Mouse (Mus musculus) myocyte (in vitro differentiated cells): Measurements from ENCODE around the gene Tet3. TPM values are rescaled to one million over a fixed set of nuclear protein-coding genes. Genes with fewer than 3 reads are reported as not detected.

Source experiments
- H3K27me3 ChIP-seq: one replicate; pipeline ENCODE4 v1.6.1; 2011; ENCODE audit not compliant: control insufficient read depth, insufficient read depth, insufficient read length
- H3K36me3 ChIP-seq: one replicate; pipeline ENCODE4 v1.6.1; 2011; ENCODE audit not compliant: control insufficient read depth, insufficient read depth
- H3K4me2 ChIP-seq: one replicate; pipeline ENCODE4 v1.6.1; 2011; ENCODE audit warnings: low read depth, control low read depth
- H3K4me3 ChIP-seq: one replicate; pipeline ENCODE4 v1.5.1; 2011; ENCODE audit warnings: mild to moderate bottlenecking, control low read depth, moderate library complexity
- H3K79me2 ChIP-seq: one replicate; pipeline ENCODE4 v1.6.1; 2011; ENCODE audit not compliant: control insufficient read depth, insufficient read depth
- H3ac ChIP-seq: one replicate; pipeline ENCODE4 v1.6.1; 2011; ENCODE audit not compliant: control insufficient read depth, insufficient read length
- CEBPB ChIP-seq: IDR thresholded peaks from 2 replicates; pipeline ENCODE4 v1.6.1; 2011; ENCODE audit warnings: mild to moderate bottlenecking, moderate library complexity; ENCODE audit not compliant: poor library complexity, insufficient read depth, severe bottlenecking
- E2F4 ChIP-seq: IDR thresholded peaks from one replicate; pipeline ENCODE4 v1.6.1; 2011; ENCODE audit warnings: mild to moderate bottlenecking, control low read depth, moderate library complexity; ENCODE audit not compliant: insufficient read depth
- MAX ChIP-seq: IDR thresholded peaks from one replicate; pipeline ENCODE4 v1.6.1; 2011; ENCODE audit warnings: low read depth, mild to moderate bottlenecking, control low read depth
- MYOD1 ChIP-seq, 3 experiments: IDR thresholded peaks; one replicate each; pipeline ENCODE4 v1.6.1; 2011; ENCODE audit warnings: control low read depth in 2 of 3, low read depth in 2 of 3, mild to moderate bottlenecking in 2 of 3, moderate library complexity in 1 of 3; ENCODE audit not compliant: insufficient read length in 2 of 3, control insufficient read depth in 1 of 3
- MYOG ChIP-seq, 3 experiments: IDR thresholded peaks; one replicate each; pipeline ENCODE4 v1.6.1; 2011; ENCODE audit warnings: control low read depth in 2 of 3, low read depth in 2 of 3, mild to moderate bottlenecking in 2 of 3; ENCODE audit not compliant: insufficient read length in 2 of 3, control insufficient read depth in 1 of 3, insufficient read depth in 1 of 3
- POLR2A ChIP-seq: IDR thresholded peaks from one replicate; pipeline ENCODE4 v1.6.1; 2011; ENCODE audit warnings: low read depth, mild to moderate bottlenecking, control low read depth, moderate library complexity; ENCODE audit not compliant: insufficient read length
- POLR2AphosphoS2 ChIP-seq: IDR thresholded peaks from one replicate; pipeline ENCODE4 v1.6.1; 2011; ENCODE audit warnings: low read depth, control low read depth; ENCODE audit not compliant: insufficient read length
- REST ChIP-seq: IDR thresholded peaks from one replicate; pipeline ENCODE4 v1.6.1; 2011; ENCODE audit warnings: mild to moderate bottlenecking, control low read depth, moderate library complexity; ENCODE audit not compliant: insufficient read depth, insufficient read length
- SRF ChIP-seq: IDR thresholded peaks from one replicate; pipeline ENCODE4 v1.6.1; 2011; ENCODE audit warnings: low read depth; ENCODE audit not compliant: control insufficient read depth, insufficient read length
- TCF12 ChIP-seq: IDR thresholded peaks from one replicate; pipeline ENCODE4 v1.6.1; 2011; ENCODE audit warnings: mild to moderate bottlenecking, control low read depth; ENCODE audit not compliant: poor library complexity, insufficient read depth, severe bottlenecking
- TCF3 ChIP-seq: IDR thresholded peaks from one replicate; pipeline ENCODE4 v1.6.1; 2011; ENCODE audit warnings: low read depth, control low read depth; ENCODE audit not compliant: insufficient read length
- USF1 ChIP-seq: IDR thresholded peaks from one replicate; pipeline ENCODE4 v1.6.1; 2011; ENCODE audit warnings: low read depth, mild to moderate bottlenecking, control low read depth, moderate library complexity
- polyA plus RNA-seq: library from polyadenylated mRNA; unstranded; fragments of >200 nt; fragmentation: generic; extraction: Trizol; gene quantifications from one replicate; pipeline ENCODE4 v1.2.1, GENCODE M21; 2012; ENCODE audit warnings: missing spikeins

Gene Tet3
- polyA plus RNA-seq, 1 experiment, result 11.4 TPM

- no peak for TF ChIP-seq REST
- TF ChIP-seq POLR2AphosphoS2, result peak; percentile 31
- Histone ChIP-seq H3K4me3 (no peak overlapping the region), H3K36me3 (peaks cover 11% of the 10 kb centered on the region), H3K4me2 (no peak overlapping the region), H3K27me3 (no peaks in the 10 kb centered on the region), H3ac (no peak overlapping the region), H3K79me2 (no peaks in the 10 kb centered on the region)
Observed at GRCm38 (mm10) chr6:83361523-83362248, 97.2 kb downstream of the Tet3 start.

GRCm38 (mm10) chr6:83357436-83357835 is 101.4 kb downstream of the Tet3 start:
- Histone ChIP-seq H3K4me2 (no peak overlapping the region), H3K79me2 (no peaks in the 10 kb centered on the region), H3K27me3 (no peaks in the 10 kb centered on the region), H3K4me3 (no peak overlapping the region), H3K36me3 (peaks cover 11% of the 10 kb centered on the region), H3ac (no peak overlapping the region)
- TF ChIP-seq USF1, result no peak

GRCm38 (mm10) chr6:83356569-83357138 is 102.2 kb downstream of the Tet3 start:
- H3K27me3 ChIP-seq, result no peaks in the 10 kb centered on the region
- H3K79me2 ChIP-seq, result no peaks in the 10 kb centered on the region
- no peak overlapping the region for H3K4me3 ChIP-seq
- TF ChIP-seq USF1 (no peak), POLR2AphosphoS2 (peak; percentile 17), REST (no peak)
- no peak overlapping the region for H3K4me2 ChIP-seq
- H3K36me3 ChIP-seq, result peaks cover 9% of the 10 kb centered on the region
- no peak overlapping the region for H3ac ChIP-seq

GRCm38 (mm10) chr6:83354856-83355781 is 103.8 kb downstream of the Tet3 start:
- Histone ChIP-seq H3K36me3 (peaks cover 4% of the 10 kb centered on the region), H3K4me3 (no peak overlapping the region), H3K79me2 (peaks cover 4% of the 10 kb centered on the region), H3K4me2 (no peak overlapping the region), H3K27me3 (no peaks in the 10 kb centered on the region), H3ac (no peak overlapping the region)
- TF ChIP-seq TCF12 (no peak), POLR2AphosphoS2 (no peak), MYOG (IDR thresholded peaks at IDR 0.05; ENCODE audit: control insufficient read depth in 1 of 3, insufficient read depth in 1 of 3, insufficient read length in 2 of 3, low read depth in 2 of 3) (no peak), SRF (no peak), TCF3 (no peak), REST (no peak), POLR2A (no peak), USF1 (no peak), MYOD1 (IDR thresholded peaks at IDR 0.05; ENCODE audit: control insufficient read depth in 1 of 3, insufficient read length in 2 of 3, low read depth in 2 of 3) (no peak), CEBPB (no peak), MAX (no peak), E2F4 (no peak)

GRCm38 (mm10) chr6:83352666-83353410 is 106.0 kb downstream of the Tet3 start:
- no peak overlapping the region for H3K4me2 ChIP-seq

More at GRCm38 (mm10) chr6:83352666-83353410, 106.0 kb downstream of the Tet3 start:
- Histone ChIP-seq H3K27me3 (no peaks in the 10 kb centered on the region), H3K36me3 (no peaks in the 10 kb centered on the region), H3K79me2 (peaks cover 10% of the 10 kb centered on the region), H3K4me3 (no peak overlapping the region), H3ac (no peak overlapping the region)
- TF ChIP-seq POLR2AphosphoS2 (peak; percentile 42), E2F4 (no peak)
